ENCODE assay signal across 13 mouse cellular contexts in the genomic region with DNA sequence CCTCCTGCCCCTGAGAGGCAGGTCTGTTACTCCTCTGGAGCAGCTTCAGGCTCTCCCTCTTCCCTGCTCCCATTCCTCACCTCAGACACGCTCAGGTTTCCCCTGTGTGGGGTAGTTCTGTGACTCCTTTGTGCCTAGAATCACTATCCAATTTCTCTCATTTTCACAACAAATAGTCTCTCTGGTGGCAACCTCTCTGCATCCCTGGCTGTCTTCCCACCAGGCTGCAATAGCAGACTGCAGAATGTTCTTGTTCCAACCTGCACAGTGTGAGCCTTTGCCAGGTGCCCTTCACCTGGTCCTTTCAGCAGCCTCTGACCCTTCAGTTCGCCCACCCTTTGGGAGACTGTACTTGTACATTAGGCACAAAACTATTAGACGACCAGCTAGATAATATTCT. TPM values are rescaled to one million over a fixed set of nuclear protein-coding genes. Genes with fewer than 3 reads are reported as not detected.
"Had no signal": no experiment of that assay in that cellular context is flagged by ENCODE, and none has a peak within 500 bp of the region (broad histone marks: within the 10 kb centered on the region; RNA-seq: fewer than 3 reads in every experiment).

No protein-coding gene starts in this region.

- H3K27ac ChIP-seq: limb, embryonic 13.5 days; liver, embryonic 14.5 days; midbrain, embryonic 10.5 days; midbrain, embryonic 15.5 days had no signal

- H3K4me3 ChIP-seq: limb, embryonic 13.5 days; midbrain, embryonic 10.5 days; midbrain, embryonic 15.5 days had no signal

- H3K27me3 ChIP-seq: limb, embryonic 13.5 days; midbrain, embryonic 15.5 days had no signal

- H3K4me2 ChIP-seq: limb, embryonic 13.5 days; midbrain, embryonic 15.5 days had no signal

- H3K9me3 ChIP-seq: midbrain, embryonic 15.5 days had no signal

- ATAC-seq: midbrain, embryonic 15.5 days had no signal

- H3K9ac ChIP-seq: limb, embryonic 13.5 days; liver, embryonic 14.5 days; midbrain, embryonic 15.5 days had no signal

- H3K36me3 ChIP-seq: limb, embryonic 13.5 days; midbrain, embryonic 10.5 days; midbrain, embryonic 15.5 days had no signal

- DNase-seq: kidney, adult 2 months; kidney, postnatal 25 days; left cerebral cortex, postnatal 4 days; lung, adult 18-20 months; lung, postnatal 36 days; right cerebral cortex, adult 18-20 months; right cerebral cortex, postnatal 25 days; thymus, postnatal 36 days had no signal

RNA-seq across cellular contexts. Expression of a gene that starts 19.1 kb away (rescaled TPM):
- total RNA-seq: megakaryocyte, adult 5-6 weeks had no signal
